Mouse (Mus musculus) embryonic fibroblast, embryonic 13.5 days (primary cell): ENCODE data around the gene Garnl3. TPM values are rescaled to one million over a fixed set of nuclear protein-coding genes. Genes with fewer than 3 reads are reported as not detected.

Source experiments
- H3K27ac ChIP-seq: 2 replicates; pipeline ENCODE4 v1.5.1; 2012; ENCODE audit warnings: low read length, control low read depth, inconsistent platforms; ENCODE audit not compliant: insufficient read depth
- H3K4me1 ChIP-seq: 2 replicates; pipeline ENCODE4 v1.6.1; 2011; ENCODE audit warnings: low read length; ENCODE audit not compliant: control insufficient read depth, insufficient read depth
- H3K4me3 ChIP-seq: 2 replicates; pipeline ENCODE4 v1.5.1; 2011; ENCODE audit warnings: mild to moderate bottlenecking, control low read depth, low read length; ENCODE audit not compliant: insufficient read depth
- CTCF ChIP-seq: IDR thresholded peaks from 2 replicates; pipeline ENCODE4 v1.5.1; 2011; ENCODE audit warnings: mild to moderate bottlenecking, control low read depth, low read length, moderate library complexity, borderline replicate concordance; ENCODE audit not compliant: insufficient read depth
- POLR2A ChIP-seq: IDR thresholded peaks from 2 replicates; pipeline ENCODE4 v1.6.1; 2011; ENCODE audit warnings: low read depth, mild to moderate bottlenecking, control low read depth, low read length, moderate library complexity
- polyA plus RNA-seq: library from polyadenylated mRNA; stranded (reverse); fragments of >200 nt; gene quantifications from 2 replicates; pipeline ENCODE4 v1.2.4, GENCODE M21; 2011; ENCODE audit warnings: low read depth; ENCODE audit not compliant: missing spikeins, insufficient read length

Gene Garnl3
- polyA plus RNA-seq, 1 experiment, result 11.9 TPM

DNA sequence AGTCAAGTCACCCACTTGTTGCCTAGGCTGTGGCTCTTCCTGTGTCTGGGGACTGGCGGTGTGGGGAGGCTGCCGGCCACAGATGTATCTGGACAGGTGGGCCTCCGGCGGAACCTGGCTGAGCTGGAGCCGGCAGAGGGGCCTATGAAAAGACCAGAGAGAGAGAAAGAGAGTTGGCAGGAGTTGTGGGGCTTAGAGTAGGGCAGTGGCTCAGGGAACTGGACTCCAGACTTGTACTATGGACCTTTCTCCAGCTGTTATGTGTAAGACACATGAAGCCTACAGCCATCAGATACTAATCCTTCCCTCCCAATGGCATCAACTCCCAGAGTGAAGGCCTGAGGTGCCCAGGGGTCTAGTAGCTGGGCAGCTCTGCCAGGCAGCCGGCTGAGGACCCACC, 27.4 kb upstream of the Garnl3 start:
- no peaks in the 10 kb centered on the region for H3K4me1 ChIP-seq
- no peak for TF ChIP-seq CTCF
- TF ChIP-seq POLR2A, result no peak
- H3K4me3 ChIP-seq, result no peak overlapping the region
- H3K27ac ChIP-seq, result no peak overlapping the region

DNA sequence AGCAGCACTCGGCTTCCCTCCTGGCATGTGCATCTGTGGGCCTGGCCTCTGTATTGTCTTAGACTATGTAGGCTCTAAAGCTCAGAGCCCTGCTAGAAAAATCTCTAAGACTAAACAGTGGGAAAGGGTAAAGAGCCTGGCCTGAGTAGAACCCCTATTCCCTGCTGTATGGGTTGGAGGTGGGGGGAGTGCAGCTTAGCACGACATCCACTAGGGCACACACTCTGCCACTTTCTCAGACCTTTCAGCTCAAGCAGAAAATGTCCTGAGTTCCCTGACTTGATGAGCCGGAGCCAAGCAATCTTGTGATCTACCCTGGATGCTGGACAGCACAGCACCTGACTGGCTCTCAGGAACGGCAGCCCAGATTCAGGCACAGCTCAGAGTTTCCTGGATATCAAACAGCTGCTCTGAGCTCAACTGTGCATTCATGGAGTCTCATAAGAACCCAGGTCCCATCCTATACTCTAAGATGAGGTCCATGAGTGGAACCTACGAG, 24.9 kb upstream of the Garnl3 start:
- Histone ChIP-seq H3K27ac (no peak overlapping the region), H3K4me1 (no peaks in the 10 kb centered on the region), H3K4me3 (no peak overlapping the region)
- TF ChIP-seq POLR2A (no peak), CTCF (no peak)

DNA sequence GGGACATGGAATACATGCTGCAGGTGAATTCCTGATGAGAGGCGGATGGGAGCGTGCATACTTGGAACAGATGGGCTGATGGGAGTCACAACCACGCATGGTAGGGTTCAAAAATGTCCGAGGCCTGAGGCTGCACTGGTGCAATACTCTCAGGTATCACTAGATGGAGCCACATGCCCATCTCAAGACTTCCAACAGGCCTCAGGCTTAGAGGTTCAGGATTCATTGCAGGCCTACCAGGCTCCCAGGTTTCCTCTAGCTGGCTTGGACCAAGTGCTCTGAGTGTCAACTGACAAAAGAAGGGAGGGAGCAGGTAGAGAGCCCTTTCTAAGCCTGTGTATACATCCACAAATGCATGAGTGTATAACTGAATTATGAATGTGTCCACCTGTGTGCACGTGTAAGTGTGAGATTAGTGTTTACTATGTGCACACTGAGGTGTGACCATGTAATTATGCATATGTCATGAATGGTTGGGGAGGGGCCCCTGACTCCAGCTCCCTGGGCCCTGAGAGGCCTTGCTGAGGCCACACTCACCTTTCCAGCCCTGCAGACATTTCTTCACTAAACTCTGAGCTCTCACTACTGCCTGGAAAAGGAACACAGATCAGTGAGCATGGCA, 23.4 kb upstream of the Garnl3 start:
- TF ChIP-seq CTCF, result peak; percentile 85
- no peak for TF ChIP-seq POLR2A
- no peaks in the 10 kb centered on the region for H3K4me1 ChIP-seq

DNA sequence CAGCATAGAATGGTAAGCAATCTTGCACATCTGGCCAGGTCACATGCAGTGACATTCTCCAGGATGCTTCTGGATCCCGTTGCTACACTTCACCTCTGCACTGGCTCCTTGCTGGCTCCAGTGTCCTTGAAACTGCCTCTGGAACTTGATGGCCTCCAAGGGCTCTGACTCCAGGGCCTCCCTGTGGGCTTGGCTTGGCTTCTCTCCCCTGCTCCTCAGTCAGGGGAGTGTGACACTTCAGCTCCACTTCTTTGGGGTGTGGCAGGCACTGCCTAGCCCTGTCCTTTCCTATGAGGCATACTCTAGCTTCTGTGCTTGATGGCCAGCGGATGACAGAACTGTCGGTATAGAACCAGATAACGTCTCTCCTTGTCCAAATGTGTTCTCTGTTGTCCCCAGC, 15.5 kb upstream of the Garnl3 start:
- Histone ChIP-seq H3K4me1 (no peaks in the 10 kb centered on the region), H3K27ac (no peak overlapping the region), H3K4me3 (no peak overlapping the region)
- no peak for TF ChIP-seq POLR2A
- TF ChIP-seq CTCF, result no peak

More for the DNA sequence above, 23.4 kb upstream of the Garnl3 start:
- no peak overlapping the region for H3K4me3 ChIP-seq
- no peak overlapping the region for H3K27ac ChIP-seq

DNA sequence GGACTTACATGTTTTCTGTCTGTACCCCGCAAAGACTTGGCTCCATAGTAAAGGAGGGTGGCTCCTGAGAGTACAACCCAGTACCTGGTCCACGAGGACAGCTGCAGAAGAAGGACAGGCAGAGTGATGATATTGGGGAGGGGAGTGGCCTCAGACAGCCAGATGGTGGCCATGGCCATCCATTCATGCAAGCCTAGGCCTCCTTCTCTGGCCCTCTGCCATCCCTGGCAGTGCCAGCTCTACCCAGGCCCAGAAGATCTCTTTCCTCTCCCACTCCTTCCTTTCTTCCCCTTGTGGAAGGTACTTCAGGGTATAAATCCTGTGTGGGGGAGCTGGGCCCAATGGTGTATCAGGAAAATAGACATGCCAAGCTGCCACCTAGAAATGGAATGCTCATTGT, 11.8 kb upstream of the Garnl3 start:
- no peak overlapping the region for H3K27ac ChIP-seq
- H3K4me3 ChIP-seq, result no peak overlapping the region
- TF ChIP-seq POLR2A, result no peak
- TF ChIP-seq CTCF, result no peak
- H3K4me1 ChIP-seq, result no peaks in the 10 kb centered on the region

DNA sequence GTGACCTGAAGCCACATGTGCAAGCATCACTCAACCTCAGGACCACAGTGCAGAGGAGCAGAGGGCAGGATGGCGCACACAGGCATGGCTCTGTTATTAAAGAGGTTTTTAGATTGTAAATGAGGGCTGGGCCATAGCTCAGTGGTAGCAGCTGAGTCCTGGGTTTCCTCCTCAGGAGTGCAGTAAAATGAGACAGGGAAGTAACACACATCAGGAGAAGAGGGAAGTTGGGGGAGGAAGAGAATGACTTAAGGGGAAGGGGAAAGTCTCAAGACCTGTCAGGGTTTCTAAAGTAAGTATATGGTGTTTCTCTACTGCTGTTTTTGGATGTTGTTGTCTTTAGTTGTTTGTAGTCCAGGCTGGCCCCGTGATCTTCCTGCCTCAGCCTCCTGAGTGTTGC, 7.0 kb upstream of the Garnl3 start:
- TF ChIP-seq CTCF (no peak), POLR2A (no peak)
- H3K27ac ChIP-seq, result no peak overlapping the region
- no peaks in the 10 kb centered on the region for H3K4me1 ChIP-seq
- no peak overlapping the region for H3K4me3 ChIP-seq

DNA sequence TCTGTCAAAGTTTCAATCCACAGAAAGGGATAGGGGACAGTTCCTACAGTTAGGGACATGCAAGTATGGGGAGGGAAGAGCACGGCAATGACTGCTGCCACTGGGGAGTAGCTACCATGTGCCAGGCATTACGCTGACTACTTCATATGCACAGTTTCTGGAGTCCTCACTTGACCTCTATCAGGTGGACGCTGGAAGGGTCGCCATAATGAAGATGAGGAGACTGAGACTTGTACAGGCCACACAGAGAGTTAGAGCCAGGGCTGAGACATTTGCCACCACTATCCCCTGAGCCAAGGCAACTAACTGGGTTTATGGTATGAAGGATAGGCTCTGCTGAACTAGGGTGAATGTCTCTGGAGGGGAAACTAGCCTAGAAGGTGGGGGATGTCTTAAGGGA, 6.3 kb upstream of the Garnl3 start:
- no peaks in the 10 kb centered on the region for H3K4me1 ChIP-seq
- TF ChIP-seq POLR2A (no peak), CTCF (no peak)
- no peak overlapping the region for H3K4me3 ChIP-seq
- H3K27ac ChIP-seq, result no peak overlapping the region

DNA sequence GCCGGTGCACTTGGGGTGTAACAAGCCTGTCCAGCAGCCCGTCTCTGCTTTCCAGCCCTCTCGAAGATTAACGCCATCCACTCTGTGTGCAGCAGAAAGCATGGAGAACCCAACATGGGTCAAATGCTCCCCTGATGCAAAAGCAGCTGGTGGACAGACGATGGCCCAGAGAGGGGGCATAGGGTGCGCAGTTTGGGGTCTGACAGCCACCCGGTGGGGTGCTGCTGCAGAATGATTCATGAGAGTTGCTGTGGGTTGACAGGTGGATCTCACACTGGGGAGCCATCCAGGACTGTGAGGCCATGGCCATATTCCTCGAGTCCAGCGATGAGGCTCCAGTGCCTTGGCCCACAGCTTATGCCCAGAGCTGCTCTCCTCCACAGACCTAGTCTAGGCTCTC, 5.8 kb upstream of the Garnl3 start:
- Histone ChIP-seq H3K27ac (no peak overlapping the region), H3K4me3 (no peak overlapping the region), H3K4me1 (no peaks in the 10 kb centered on the region)
- no peak for TF ChIP-seq POLR2A
- TF ChIP-seq CTCF, result no peak

DNA sequence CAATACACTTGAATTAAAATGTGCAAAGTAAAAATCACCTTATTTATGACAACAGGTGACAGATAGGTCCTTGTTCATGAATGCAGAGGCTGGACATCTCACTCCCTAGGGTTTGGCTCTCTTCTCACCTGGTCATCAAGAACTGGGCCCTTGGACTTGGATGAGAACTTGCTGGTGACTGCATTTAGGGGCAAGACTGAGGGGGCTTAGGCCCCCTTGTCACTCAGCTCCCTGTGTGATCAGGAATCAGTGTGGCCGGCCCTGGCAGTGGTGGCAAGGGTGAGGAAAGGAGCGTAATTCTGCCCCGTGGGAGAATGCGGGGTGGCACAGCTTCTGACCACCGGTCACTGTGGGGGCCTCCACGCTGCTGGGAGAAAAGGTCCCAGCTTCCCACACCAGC, 4.9 kb upstream of the Garnl3 start:
- H3K27ac ChIP-seq, result no peak overlapping the region
- no peak for TF ChIP-seq POLR2A
- no peak for TF ChIP-seq CTCF
- no peak overlapping the region for H3K4me3 ChIP-seq
- no peaks in the 10 kb centered on the region for H3K4me1 ChIP-seq

DNA sequence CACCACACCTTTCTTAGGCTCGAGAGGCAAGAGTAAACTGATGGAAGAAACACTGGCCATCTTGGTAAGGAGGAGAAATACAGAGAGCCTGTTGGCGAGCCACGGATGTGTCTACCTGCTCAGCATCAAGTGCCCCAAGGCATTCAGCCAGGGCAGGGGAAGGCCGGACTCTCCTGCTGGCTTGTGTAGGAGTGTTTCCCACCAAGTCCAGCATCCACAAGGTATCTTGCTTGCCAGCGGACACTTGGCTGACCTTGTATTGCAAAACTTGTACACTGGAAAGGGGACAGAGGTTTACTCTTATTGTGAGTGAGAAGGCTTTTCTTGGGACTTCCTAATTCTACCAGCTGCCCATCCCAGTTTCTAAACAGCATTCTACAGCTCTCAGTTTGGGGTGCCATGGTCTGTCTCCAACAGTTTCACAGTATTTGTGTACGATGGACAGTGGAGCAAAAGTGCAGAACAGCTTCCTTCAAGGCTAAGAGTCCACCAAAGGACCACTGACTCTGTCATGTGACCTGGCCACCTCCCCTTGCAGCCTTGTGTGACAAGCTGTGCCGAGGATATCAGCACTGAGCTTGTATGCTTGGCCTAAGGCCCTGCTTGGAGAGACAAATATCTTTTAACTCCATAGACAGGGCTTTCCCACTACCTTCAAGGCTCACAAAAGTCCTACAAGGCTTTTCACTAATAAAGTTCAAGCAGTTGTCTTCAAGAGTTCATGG, 3.5 kb upstream of the Garnl3 start:
- Histone ChIP-seq H3K4me1 (no peaks in the 10 kb centered on the region), H3K27ac (no peak overlapping the region), H3K4me3 (no peak overlapping the region)
- no peak for TF ChIP-seq POLR2A
- no peak for TF ChIP-seq CTCF
